Mouse (Mus musculus) cerebellum, adult 2 months (tissue): ENCODE results near the gene Zfhx3.

Experiments used
- CTCF ChIP-seq: fragments of 200-500 bp; IDR thresholded peaks from 2 replicates; pipeline ENCODE4 v1.5.1; 2011; ENCODE audit warnings: low read depth, mild to moderate bottlenecking, control low read depth, low read length, moderate library complexity, borderline replicate concordance; ENCODE audit not compliant: insufficient read depth
- POLR2A ChIP-seq: fragments of 200-500 bp; IDR thresholded peaks from 2 replicates; pipeline ENCODE4 v1.6.1; 2011; ENCODE audit warnings: low read length, control low read depth, borderline replicate concordance; ENCODE audit not compliant: insufficient read depth

DNA sequence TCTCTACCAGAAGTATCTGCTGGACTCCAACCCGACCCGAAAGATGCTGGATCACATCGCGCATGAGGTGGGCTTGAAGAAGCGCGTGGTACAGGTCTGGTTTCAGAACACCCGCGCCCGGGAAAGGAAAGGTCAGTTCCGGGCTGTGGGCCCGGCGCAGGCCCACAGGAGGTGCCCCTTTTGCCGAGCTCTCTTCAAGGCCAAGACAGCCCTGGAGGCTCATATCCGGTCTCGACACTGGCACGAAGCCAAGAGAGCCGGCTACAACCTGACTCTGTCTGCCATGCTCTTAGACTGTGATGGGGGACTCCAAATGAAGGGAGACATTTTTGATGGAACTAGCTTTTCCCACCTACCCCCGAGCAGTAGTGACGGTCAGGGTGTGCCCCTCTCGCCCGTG, 1007.9 kb downstream of the Zfhx3 start:
- TF ChIP-seq CTCF (no peak), POLR2A (no peak)
